Mouse (Mus musculus) stomach, postnatal 0 days (tissue): ENCODE results near the gene Actl10. TPM values are rescaled to one million over a fixed set of nuclear protein-coding genes. Genes with fewer than 3 reads are reported as not detected.

Experiments used
- ATAC-seq: fragments of 200-750 bp; cut with Nextera tagmentation; 2 replicates; pipeline ENCODE4 v1.8.0; 2017; ENCODE audit not compliant: low FRiP score, low TSS enrichment
- DNase-seq: peaks from one replicate; pipeline ENCODE4 v3.0.0-alpha.2; 2016; ENCODE audit warnings: low spot score
- H3K27ac ChIP-seq: fragments of 300-500 bp; sonication (generic); replicated peaks from 2 replicates; pipeline ENCODE4 v1.5.1; 2014; ENCODE audit warnings: mild to moderate bottlenecking, control low read depth
- H3K27me3 ChIP-seq: fragments of 300-500 bp; sonication (generic); 2 replicates; pipeline ENCODE4 v1.6.1; 2014; ENCODE audit warnings: low read length; ENCODE audit not compliant: control insufficient read depth, insufficient read depth
- H3K36me3 ChIP-seq: fragments of 300-500 bp; sonication (generic); 2 replicates; pipeline ENCODE4 v1.6.1; 2014; ENCODE audit warnings: low read length, mixed read lengths; ENCODE audit not compliant: control insufficient read depth, insufficient read depth
- H3K4me1 ChIP-seq: fragments of 300-500 bp; sonication (generic); replicated peaks from 2 replicates; pipeline ENCODE4 v1.6.1; 2014; ENCODE audit warnings: antibody characterized with exemption; ENCODE audit not compliant: control insufficient read depth, insufficient read depth
- H3K4me2 ChIP-seq: fragments of 300-500 bp; sonication (generic); replicated peaks from 2 replicates; pipeline ENCODE4 v1.6.1; 2014; ENCODE audit warnings: low read depth, mild to moderate bottlenecking, control low read depth, moderate library complexity
- H3K4me3 ChIP-seq: fragments of 300-500 bp; sonication (generic); 2 replicates; pipeline ENCODE4 v1.5.1; 2014; ENCODE audit warnings: low read depth, low read length, control low read depth
- H3K9ac ChIP-seq: fragments of 300-500 bp; sonication (generic); 2 replicates; pipeline ENCODE4 v1.6.1; 2014; ENCODE audit warnings: mild to moderate bottlenecking, low read length, control low read depth, mixed read lengths
- H3K9me3 ChIP-seq: fragments of 300-500 bp; sonication (generic); 2 replicates; pipeline ENCODE4 v1.6.1; 2016; ENCODE audit warnings: low read length; ENCODE audit not compliant: control insufficient read depth
- CTCF ChIP-seq: IDR thresholded peaks from 2 replicates; pipeline ENCODE4 v1.5.1; 2016; ENCODE audit warnings: antibody characterized with exemption, low read depth, mild to moderate bottlenecking, moderate library complexity
- EP300 ChIP-seq: optimal IDR thresholded peaks from 2 replicates; pipeline ENCODE3; 2016; ENCODE audit warnings: antibody characterized with exemption
- WGBS: fragments of 180-500 bp; shearing (Covaris S2); extraction: QIAGEN DNeasy Blood & Tissue Kit; methylation state at CpG from one replicate; pipeline ENCODE4 v1.1.7; 2014; 5-methylcytosine and 5-hydroxymethylcytosine counted together
- polyA plus RNA-seq: library from polyadenylated mRNA; unstranded; fragments of >200 nt; fragmentation: Nextera tagmentation; extraction: Ambion mirVana; gene quantifications from 2 replicates; pipeline ENCODE4 v1.2.1, GENCODE M21; 2015

The Actl10 gene
- polyA plus RNA-seq, 1 experiment from 2014 or later, result not detected

DNA sequence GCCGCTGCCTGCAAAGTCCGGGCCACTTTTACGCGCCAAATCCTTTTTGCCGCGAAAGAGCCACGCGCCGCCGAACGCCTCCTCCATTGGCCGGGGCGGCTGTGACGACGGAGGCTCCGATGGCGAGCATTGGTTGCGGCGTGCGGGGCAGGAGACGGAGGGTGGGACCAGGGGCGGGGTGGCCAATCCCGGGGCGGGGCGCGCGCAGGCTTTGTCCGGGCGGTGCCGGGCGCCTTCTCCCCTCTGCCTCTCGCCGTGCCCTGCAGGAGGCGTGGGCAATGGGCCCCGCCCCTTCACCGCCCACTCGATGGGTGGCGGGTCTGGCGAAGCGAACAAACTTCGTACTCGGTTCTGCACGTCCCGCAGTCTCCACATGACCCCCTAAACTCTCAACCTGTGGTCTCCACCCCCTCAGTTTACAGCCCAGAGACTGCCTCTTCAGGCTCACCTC, 18.3 kb downstream of the Actl10 start, which contains the start of gene E2f1:
Gene E2f1 (minus strand): TSS at position 57 of the 451 bp plus-strand sequence.
- H3K36me3 ChIP-seq, result no peaks in the 10 kb centered on the region
- peak within 1 kb of the TSS; percentile 65 for H3K9ac ChIP-seq
- peak within 1 kb of the TSS; percentile 70 for H3K4me3 ChIP-seq
- no peaks in the 10 kb centered on the region for H3K9me3 ChIP-seq
- TF ChIP-seq EP300 (no peak), CTCF (peak; percentile 46)
- ATAC-seq, result peak; percentile 99
- peaks cover 5% of the 10 kb centered on the region for H3K4me1 ChIP-seq
- DNase-seq, result peak; percentile 99
- under 1% methylated on average over 37 of the region's 44 CpGs for WGBS
- no peaks in the 10 kb centered on the region for H3K27me3 ChIP-seq
- H3K4me2 ChIP-seq, result peak within 1 kb of the TSS; percentile 82
- H3K27ac ChIP-seq, result peak within 1 kb of the TSS; percentile 82

- no peaks in the 10 kb centered on the region for H3K36me3 ChIP-seq
- H3K9me3 ChIP-seq, result no peaks in the 10 kb centered on the region
- no peak overlapping the region; the same call in 1 of the 2 replicates for H3K4me2 ChIP-seq
- no peak for TF ChIP-seq CTCF
- no peak for TF ChIP-seq EP300
- H3K9ac ChIP-seq, result no peak overlapping the region
- H3K4me1 ChIP-seq, result peaks cover 5% of the 10 kb centered on the region
- 61% methylated on average over 4 of the region's 4 CpGs for WGBS
- H3K27ac ChIP-seq, result no peak overlapping the region
- H3K4me3 ChIP-seq, result no peak overlapping the region
- no peaks in the 10 kb centered on the region for H3K27me3 ChIP-seq
- DNase-seq, result no peak
- ATAC-seq, result no peak
Observed at GRCm38 (mm10) chr2:154570666-154571065, 19.1 kb downstream of the Actl10 start.

DNA sequence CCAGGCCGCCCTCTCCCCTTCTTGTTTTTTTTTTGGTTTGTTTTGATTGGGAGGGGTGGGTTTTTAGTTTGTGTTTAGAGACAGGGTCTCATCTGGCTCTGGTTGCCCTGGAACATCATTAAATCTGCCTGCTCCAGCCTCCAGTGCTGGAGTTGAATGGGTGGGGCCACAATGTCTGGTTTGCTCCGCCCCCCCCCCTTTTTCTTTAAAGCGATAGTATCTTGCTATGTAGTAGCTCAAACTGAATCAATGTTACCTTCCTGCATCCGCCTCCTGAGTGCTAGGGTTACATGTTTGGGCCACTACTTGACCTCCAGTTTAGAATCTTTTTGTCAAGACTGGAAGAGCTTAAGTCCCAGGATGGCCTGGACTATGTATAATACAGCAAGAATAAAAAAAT, 19.7 kb downstream of the Actl10 start:
- Histone ChIP-seq H3K27ac (no peak overlapping the region), H3K9me3 (no peaks in the 10 kb centered on the region), H3K4me2 (no peak overlapping the region)

DNA sequence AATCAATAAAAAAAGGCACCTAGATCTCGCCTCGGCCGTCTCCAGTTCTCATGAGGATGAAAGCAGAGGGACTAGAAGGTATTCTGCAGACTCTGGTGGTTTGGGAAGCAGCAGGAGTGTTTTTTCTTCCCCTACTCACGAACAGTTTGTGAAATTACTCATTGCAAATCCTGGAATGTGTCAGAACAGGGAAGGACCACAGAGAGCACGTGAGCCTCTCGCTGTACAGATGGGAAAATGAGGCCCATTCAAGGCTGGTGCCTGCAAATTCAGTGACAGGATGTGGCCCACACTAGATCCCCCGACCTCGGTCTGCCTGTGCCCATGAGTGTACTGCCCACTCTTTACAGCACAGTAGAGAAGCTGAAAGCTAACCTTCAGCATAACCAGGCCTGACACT, 20.4 kb downstream of the Actl10 start:
- DNase-seq (no peak), ATAC-seq (no peak)
- TF ChIP-seq EP300 (no peak), CTCF (no peak)
- Histone ChIP-seq H3K4me2 (no peak overlapping the region), H3K4me3 (no peak overlapping the region), H3K9me3 (no peaks in the 10 kb centered on the region), H3K4me1 (peaks cover 5% of the 10 kb centered on the region), H3K27me3 (no peaks in the 10 kb centered on the region), H3K27ac (no peak overlapping the region), H3K9ac (no peak overlapping the region), H3K36me3 (no peaks in the 10 kb centered on the region)
- 56% methylated on average over 8 of the region's 8 CpGs for WGBS

More for the DNA sequence above, 19.7 kb downstream of the Actl10 start:
- peaks cover 5% of the 10 kb centered on the region for H3K4me1 ChIP-seq
- H3K4me3 ChIP-seq, result no peak overlapping the region
- WGBS, result 76% methylated on average over 4 of the region's 4 CpGs
- no peak for ATAC-seq
- H3K27me3 ChIP-seq, result no peaks in the 10 kb centered on the region
- TF ChIP-seq EP300 (no peak), CTCF (no peak)
- no peak overlapping the region for H3K9ac ChIP-seq
- no peaks in the 10 kb centered on the region for H3K36me3 ChIP-seq
- no peak for DNase-seq

DNA sequence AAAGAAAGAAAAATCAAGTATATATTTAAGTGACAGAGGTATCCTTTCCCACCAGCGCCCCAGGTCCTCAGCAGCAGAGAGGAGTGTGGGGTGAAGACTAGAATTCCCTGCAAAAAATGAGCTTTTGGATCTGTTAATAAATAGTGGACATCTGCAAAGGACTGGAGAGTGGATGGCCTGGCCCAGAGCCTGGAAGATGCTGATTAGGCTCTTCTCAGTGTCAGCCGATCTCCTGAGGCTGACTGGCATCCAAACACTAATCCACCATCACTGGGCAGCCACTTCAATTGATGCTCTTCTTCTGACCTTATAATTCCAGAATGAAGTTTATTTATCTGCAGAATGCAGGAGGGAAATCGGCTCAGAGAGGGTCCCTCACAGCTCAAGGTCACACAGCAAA, 21.4 kb downstream of the Actl10 start:
- DNase-seq (no peak), ATAC-seq (no peak)
- H3K4me3 ChIP-seq, result no peak overlapping the region
- TF ChIP-seq CTCF, result no peak
- no peak overlapping the region for H3K4me2 ChIP-seq
- 74% methylated on average over 3 of the region's 3 CpGs for WGBS
- peaks cover 3% of the 10 kb centered on the region for H3K4me1 ChIP-seq
- no peak overlapping the region for H3K9ac ChIP-seq
- H3K27me3 ChIP-seq, result no peaks in the 10 kb centered on the region
- no peaks in the 10 kb centered on the region for H3K9me3 ChIP-seq
- H3K27ac ChIP-seq, result no peak overlapping the region
- H3K36me3 ChIP-seq, result no peaks in the 10 kb centered on the region

GRCm38 (mm10) chr2:154574271-154574670, 22.7 kb downstream of the Actl10 start:
- Histone ChIP-seq H3K9ac (no peak overlapping the region), H3K27me3 (no peaks in the 10 kb centered on the region), H3K4me3 (no peak overlapping the region), H3K27ac (no peak overlapping the region), H3K9me3 (no peaks in the 10 kb centered on the region), H3K36me3 (no peaks in the 10 kb centered on the region), H3K4me2 (no peak overlapping the region), H3K4me1 (peaks cover 3% of the 10 kb centered on the region; the same call in 1 of the 2 replicates)
- DNase-seq (no peak), ATAC-seq (no peak)
- 81% methylated on average over 7 of the region's 7 CpGs for WGBS
- no peak for TF ChIP-seq EP300
- TF ChIP-seq CTCF, result no peak
